Mouse (Mus musculus): Measurements from ENCODE around the gene Klf7. TPM values are rescaled to one million over a fixed set of nuclear protein-coding genes. Genes with fewer than 3 reads are reported as not detected.

Gene Klf7
- polyA plus RNA-seq, 1 experiment from 2014 or later: 13.5 TPM

GRCm38 (mm10) chr1:64019127-64019635, 102.9 kb downstream of the Klf7 start:
- H3K9ac ChIP-seq: 0 out of 2 replicates have a peak overlapping the region, but pooled peaks have one; percentile 23
- peak overlapping the region; percentile 79 for H3K27ac ChIP-seq (ENCODE audit: poor library complexity, severe bottlenecking)
- WGBS: 43% methylated on average over 6 of the region's 6 CpGs
- peak overlapping the region; percentile 32 for H3K4me2 ChIP-seq
- no peak overlapping the region for H3K4me3 ChIP-seq
- H3K9me3 ChIP-seq (replicated peaks): peaks cover 3% of the 10 kb centered on the region; the same call in 1 of the 2 replicates
- H3K4me1 ChIP-seq (replicated peaks): peaks cover 33% of the 10 kb centered on the region
- peak; percentile 30; the same call in 1 of the 2 replicates for ATAC-seq (ENCODE audit: insufficient number of reproducible peaks, low FRiP score)
- H3K36me3 ChIP-seq: no peaks in the 10 kb centered on the region
- H3K27me3 ChIP-seq (replicated peaks): no peaks in the 10 kb centered on the region

GRCm38 (mm10) chr1:64018466-64019077, 103.5 kb downstream of the Klf7 start:
- ATAC-seq (ENCODE audit: insufficient number of reproducible peaks, low FRiP score): peak; percentile 83
- 29% methylated on average over 16 of the region's 16 CpGs for WGBS
- Histone ChIP-seq H3K27me3 (replicated peaks) (no peaks in the 10 kb centered on the region), H3K4me3 (no peak overlapping the region), H3K4me2 (peak overlapping the region; percentile 32), H3K4me1 (replicated peaks) (peaks cover 33% of the 10 kb centered on the region), H3K27ac (ENCODE audit: poor library complexity, severe bottlenecking) (peak overlapping the region; percentile 79), H3K9me3 (replicated peaks) (peaks cover 3% of the 10 kb centered on the region; the same call in 1 of the 2 replicates), H3K36me3 (no peaks in the 10 kb centered on the region), H3K9ac (0 out of 2 replicates have a peak overlapping the region, but pooled peaks have one; percentile 23)

- H3K4me2 ChIP-seq: no peak overlapping the region
- peaks cover 3% of the 10 kb centered on the region; the same call in 1 of the 2 replicates for H3K9me3 ChIP-seq (replicated peaks)
- 78% methylated on average over 1 of the region's 1 CpGs for WGBS
- H3K27ac ChIP-seq (ENCODE audit: poor library complexity, severe bottlenecking): no peak overlapping the region
- H3K27me3 ChIP-seq (replicated peaks): no peaks in the 10 kb centered on the region
- H3K4me3 ChIP-seq: no peak overlapping the region
- H3K9ac ChIP-seq: no peak overlapping the region
- H3K36me3 ChIP-seq: no peaks in the 10 kb centered on the region
- H3K4me1 ChIP-seq (replicated peaks): peaks cover 11% of the 10 kb centered on the region
- no peak for ATAC-seq (ENCODE audit: insufficient number of reproducible peaks, low FRiP score)
Observed at GRCm38 (mm10) chr1:64014091-64014490, 108.0 kb downstream of the Klf7 start.

DNA sequence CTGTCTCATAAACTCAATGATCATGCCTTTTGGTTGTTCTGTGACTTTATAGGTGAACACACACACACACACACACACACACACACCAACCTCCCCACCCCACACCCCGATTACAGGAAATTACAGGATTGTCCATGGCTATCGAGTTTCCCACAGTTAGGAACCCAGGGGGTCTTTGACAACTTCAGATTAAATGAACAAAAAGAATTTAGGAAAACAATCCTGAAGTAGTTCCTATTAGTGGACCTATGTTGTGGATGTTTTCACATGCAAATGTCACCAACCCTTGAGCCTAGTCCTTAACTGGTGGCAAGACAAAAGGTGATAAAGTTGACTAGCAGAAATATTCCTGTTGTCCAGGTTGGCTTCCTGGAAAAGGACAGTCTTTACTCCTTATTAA, 113.1 kb downstream of the Klf7 start:
- peaks cover 2% of the 10 kb centered on the region; the same call in 1 of the 2 replicates for H3K4me1 ChIP-seq (replicated peaks)
- H3K9me3 ChIP-seq (replicated peaks): no peaks in the 10 kb centered on the region
- H3K27ac ChIP-seq (ENCODE audit: poor library complexity, severe bottlenecking): no peak overlapping the region
- 42% methylated on average over 2 of the region's 2 CpGs for WGBS
- no peak for ATAC-seq (ENCODE audit: insufficient number of reproducible peaks, low FRiP score)
- no peaks in the 10 kb centered on the region for H3K36me3 ChIP-seq
- no peak overlapping the region for H3K9ac ChIP-seq
- H3K27me3 ChIP-seq (replicated peaks): no peaks in the 10 kb centered on the region
- H3K4me3 ChIP-seq: no peak overlapping the region
- H3K4me2 ChIP-seq: no peak overlapping the region

DNA sequence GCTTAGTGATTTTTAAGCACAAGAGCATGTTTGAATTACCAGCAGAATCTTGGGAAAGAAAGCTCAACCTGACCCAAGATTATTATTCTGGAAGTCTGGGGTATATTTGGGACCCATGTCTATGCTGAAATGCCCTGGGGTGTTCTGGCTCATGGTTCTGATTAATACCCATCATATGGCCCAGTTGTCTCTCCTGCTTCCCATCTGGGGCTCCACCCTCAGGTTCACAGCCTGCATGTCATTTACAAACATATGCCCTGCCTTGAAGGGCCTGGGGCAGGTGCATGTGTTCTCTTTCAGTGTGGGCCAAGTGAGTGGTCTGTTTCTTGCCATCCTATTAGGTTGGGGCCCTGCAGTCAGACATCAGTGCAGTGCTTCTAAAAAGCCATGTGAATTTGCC, 114.1 kb downstream of the Klf7 start:
- ATAC-seq (ENCODE audit: insufficient number of reproducible peaks, low FRiP score): no peak
- Histone ChIP-seq H3K27ac (ENCODE audit: poor library complexity, severe bottlenecking) (no peak overlapping the region), H3K9ac (no peak overlapping the region), H3K9me3 (replicated peaks) (no peaks in the 10 kb centered on the region), H3K4me3 (no peak overlapping the region), H3K36me3 (no peaks in the 10 kb centered on the region), H3K4me2 (no peak overlapping the region), H3K27me3 (replicated peaks) (no peaks in the 10 kb centered on the region), H3K4me1 (replicated peaks) (peaks cover 7% of the 10 kb centered on the region; the same call in 1 of the 2 replicates)

DNA sequence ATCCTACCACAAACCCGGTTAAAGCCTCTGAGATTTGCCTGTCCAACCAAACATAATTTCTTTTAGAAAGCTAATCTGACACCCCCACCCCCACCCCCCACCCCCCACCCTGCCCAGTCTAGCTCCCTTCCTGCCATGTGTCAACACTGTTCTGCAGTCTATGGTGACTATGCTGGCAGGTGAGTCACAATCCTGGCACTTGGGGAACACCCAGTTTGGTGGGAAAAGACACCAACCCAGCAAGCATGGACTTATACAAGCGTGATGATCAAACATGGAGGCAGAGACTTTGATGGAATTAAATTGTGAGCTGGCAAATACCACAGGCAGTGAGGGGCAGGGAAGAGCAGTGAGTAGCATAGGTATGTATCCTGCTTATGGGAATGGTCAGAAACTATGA, 116.9 kb downstream of the Klf7 start:
- 78% methylated on average over 2 of the region's 2 CpGs for WGBS
- Histone ChIP-seq H3K27ac (ENCODE audit: poor library complexity, severe bottlenecking) (no peak overlapping the region), H3K4me2 (no peak overlapping the region), H3K9me3 (replicated peaks) (no peaks in the 10 kb centered on the region), H3K4me1 (replicated peaks) (peaks cover 11% of the 10 kb centered on the region), H3K9ac (no peak overlapping the region), H3K4me3 (no peak overlapping the region), H3K36me3 (no peaks in the 10 kb centered on the region), H3K27me3 (replicated peaks) (no peaks in the 10 kb centered on the region)
- ATAC-seq (ENCODE audit: insufficient number of reproducible peaks, low FRiP score): no peak

DNA sequence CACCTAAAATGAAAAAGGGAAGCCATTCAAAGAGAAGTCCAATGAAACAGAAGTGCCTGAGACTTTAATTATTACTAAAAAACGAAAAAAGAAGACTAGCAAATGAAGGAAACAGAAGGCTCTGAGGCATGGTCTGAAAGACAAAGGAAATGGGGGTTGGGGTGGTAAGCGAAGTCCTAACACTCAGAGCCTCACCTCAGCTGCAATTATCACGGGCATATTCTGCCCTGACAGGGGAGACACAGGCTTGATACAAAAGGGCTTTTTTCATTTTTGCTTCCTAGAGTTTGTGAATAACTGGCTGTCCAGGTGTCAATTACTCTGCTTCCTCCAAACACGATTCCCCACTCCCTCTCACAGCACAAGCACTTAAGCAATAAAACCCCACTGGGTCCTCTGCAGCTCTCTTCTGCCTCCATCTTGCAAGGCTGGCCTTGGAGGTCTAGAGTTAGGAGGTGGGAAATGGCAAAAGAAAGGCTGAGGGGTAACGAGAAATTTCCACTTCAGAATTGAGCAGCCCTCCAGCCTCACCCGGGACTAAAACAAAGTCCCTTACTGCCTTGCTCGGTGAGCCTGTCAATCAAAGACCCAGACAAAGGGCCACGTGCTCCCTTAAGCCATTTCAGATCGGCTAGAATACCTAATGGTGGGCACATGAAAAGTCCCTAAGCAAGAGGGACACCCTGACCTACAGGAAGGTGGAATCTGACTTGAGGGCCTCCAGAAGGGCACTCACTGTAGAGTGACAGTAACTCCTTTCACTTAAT, 118.4 kb downstream of the Klf7 start:
- WGBS: 46% methylated on average over 9 of the region's 9 CpGs
- no peak for ATAC-seq (ENCODE audit: insufficient number of reproducible peaks, low FRiP score)
- no peak overlapping the region for H3K4me3 ChIP-seq
- H3K9me3 ChIP-seq (replicated peaks): no peaks in the 10 kb centered on the region
- peaks cover 11% of the 10 kb centered on the region for H3K4me1 ChIP-seq (replicated peaks)
- no peaks in the 10 kb centered on the region for H3K27me3 ChIP-seq (replicated peaks)
- H3K4me2 ChIP-seq: no peak overlapping the region
- no peak overlapping the region for H3K27ac ChIP-seq (ENCODE audit: poor library complexity, severe bottlenecking)
- no peaks in the 10 kb centered on the region for H3K36me3 ChIP-seq
- H3K9ac ChIP-seq: no peak overlapping the region

GRCm38 (mm10) chr1:64002036-64002435, 120.0 kb downstream of the Klf7 start:
- H3K4me1 ChIP-seq (replicated peaks): peaks cover 15% of the 10 kb centered on the region
- 80% methylated on average over 6 of the region's 6 CpGs for WGBS
- H3K9me3 ChIP-seq (replicated peaks): no peaks in the 10 kb centered on the region
- H3K4me3 ChIP-seq: no peak overlapping the region
- H3K27me3 ChIP-seq (replicated peaks): no peaks in the 10 kb centered on the region
- H3K4me2 ChIP-seq: no peak overlapping the region
- ATAC-seq (ENCODE audit: insufficient number of reproducible peaks, low FRiP score): no peak
- no peak overlapping the region for H3K9ac ChIP-seq
- H3K36me3 ChIP-seq: no peaks in the 10 kb centered on the region
- no peak overlapping the region for H3K27ac ChIP-seq (ENCODE audit: poor library complexity, severe bottlenecking)

DNA sequence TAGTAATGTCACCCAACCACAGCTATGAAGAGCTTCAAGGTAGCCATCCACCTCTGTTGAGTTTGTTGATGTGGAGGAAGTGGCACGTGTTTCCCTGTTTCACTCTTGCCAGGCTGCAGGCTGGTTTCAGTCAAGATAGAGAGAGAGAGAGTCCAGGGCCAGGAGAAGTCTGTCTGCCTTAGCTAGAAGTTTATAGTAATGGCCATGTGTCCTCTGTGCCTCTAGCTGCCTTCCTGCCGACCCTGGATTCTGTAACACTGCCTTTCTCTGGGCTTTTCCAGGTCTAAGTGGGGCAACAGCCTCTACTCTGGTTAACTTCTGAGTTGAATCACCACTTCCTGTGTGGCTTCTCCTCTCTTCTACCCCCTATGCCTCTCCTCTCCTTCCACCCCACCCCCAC, 121.5 kb downstream of the Klf7 start:
- H3K36me3 ChIP-seq: no peaks in the 10 kb centered on the region
- no peak overlapping the region for H3K4me3 ChIP-seq
- ATAC-seq (ENCODE audit: insufficient number of reproducible peaks, low FRiP score): no peak
- H3K27ac ChIP-seq (ENCODE audit: poor library complexity, severe bottlenecking): no peak overlapping the region
- H3K4me2 ChIP-seq: no peak overlapping the region
- no peaks in the 10 kb centered on the region for H3K27me3 ChIP-seq (replicated peaks)
- H3K4me1 ChIP-seq (replicated peaks): peaks cover 19% of the 10 kb centered on the region
- no peak overlapping the region for H3K9ac ChIP-seq
- 62% methylated on average over 2 of the region's 2 CpGs for WGBS
- H3K9me3 ChIP-seq (replicated peaks): no peaks in the 10 kb centered on the region

DNA sequence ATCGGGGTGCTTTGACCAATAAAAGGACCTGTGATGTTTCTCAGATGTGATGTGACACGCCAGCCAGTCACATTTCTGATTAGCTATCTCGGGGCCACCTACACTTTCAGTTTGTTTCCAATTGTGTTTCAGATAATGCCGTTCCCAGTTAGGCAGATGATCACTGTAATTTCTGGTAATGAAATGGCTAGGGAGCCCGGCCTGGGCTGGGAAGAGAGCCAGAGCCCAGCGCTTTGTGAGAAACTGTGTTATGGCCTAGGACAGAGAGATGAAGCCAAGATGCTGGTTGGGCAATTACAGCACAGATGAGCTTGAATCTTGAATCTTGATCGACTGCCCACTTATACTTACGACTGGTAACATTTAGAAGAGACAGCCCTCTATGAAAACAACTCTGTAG, 122.6 kb downstream of the Klf7 start:
- 62% methylated on average over 8 of the region's 8 CpGs for WGBS
- H3K36me3 ChIP-seq: no peaks in the 10 kb centered on the region
- no peak for ATAC-seq (ENCODE audit: insufficient number of reproducible peaks, low FRiP score)
- no peak overlapping the region for H3K9ac ChIP-seq
- H3K4me1 ChIP-seq (replicated peaks): peaks cover 28% of the 10 kb centered on the region
- H3K4me2 ChIP-seq: no peak overlapping the region
- H3K27ac ChIP-seq (ENCODE audit: poor library complexity, severe bottlenecking): no peak overlapping the region
- no peak overlapping the region for H3K4me3 ChIP-seq
- no peaks in the 10 kb centered on the region for H3K9me3 ChIP-seq (replicated peaks)
- H3K27me3 ChIP-seq (replicated peaks): no peaks in the 10 kb centered on the region

DNA sequence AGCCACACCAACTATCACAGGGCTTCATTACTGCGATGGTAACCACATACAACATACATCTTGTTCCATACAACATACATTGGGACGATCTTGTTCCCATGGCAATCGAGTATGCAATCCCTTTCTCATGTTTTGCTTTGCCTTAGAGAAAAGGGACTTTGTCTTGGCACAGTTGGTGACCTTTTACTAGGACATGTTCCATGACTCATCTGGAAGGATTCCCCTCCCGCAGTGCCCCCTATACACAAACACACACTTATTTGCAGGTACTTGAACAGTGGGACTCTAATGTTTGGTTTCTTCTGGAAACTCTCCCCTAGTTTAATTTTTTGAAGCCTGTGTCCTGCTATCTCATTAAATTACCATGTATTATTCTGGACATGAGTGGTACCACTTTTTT, 123.2 kb downstream of the Klf7 start:
- H3K4me2 ChIP-seq: no peak overlapping the region
- H3K36me3 ChIP-seq: no peaks in the 10 kb centered on the region
- no peaks in the 10 kb centered on the region for H3K27me3 ChIP-seq (replicated peaks)
- no peak overlapping the region for H3K4me3 ChIP-seq
- H3K9me3 ChIP-seq (replicated peaks): no peaks in the 10 kb centered on the region
- peaks cover 29% of the 10 kb centered on the region for H3K4me1 ChIP-seq (replicated peaks)
- no peak overlapping the region for H3K9ac ChIP-seq
- no peak for ATAC-seq (ENCODE audit: insufficient number of reproducible peaks, low FRiP score)
- 72% methylated on average over 4 of the region's 4 CpGs for WGBS
- no peak overlapping the region for H3K27ac ChIP-seq (ENCODE audit: poor library complexity, severe bottlenecking)
